Mouse (Mus musculus): Measurements from ENCODE around the gene Olfr51.
"Not testable (repeated sequence)": the region's sequence is repeated elsewhere in the genome, so short reads cannot be mapped to it uniquely, and the experiment has no call there.

Gene Olfr51

DNA sequence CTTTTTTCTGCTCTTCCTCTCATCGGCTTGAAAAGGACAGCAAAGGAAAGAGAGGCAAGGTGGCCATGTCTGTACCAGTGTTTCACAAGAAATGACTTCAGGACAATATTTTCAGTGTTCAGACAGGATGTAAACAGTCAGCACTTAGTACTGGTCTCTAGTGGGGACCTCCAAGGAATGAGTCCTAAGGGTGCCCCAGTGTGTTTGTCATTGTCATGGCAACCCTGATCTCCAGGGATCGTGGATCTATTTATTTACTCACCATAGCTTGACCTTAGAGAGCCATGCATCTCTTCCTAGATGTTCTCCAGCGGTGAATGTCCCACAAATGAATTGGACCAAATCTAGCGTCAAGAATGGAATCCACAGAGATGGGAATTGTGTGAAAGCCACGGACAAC lies at the start of gene Olfr51:
Gene Olfr51 (plus strand): TSS at position 301 of the 400 bp plus-strand sequence.
- in situ Hi-C loops (cut with MboI; ENCODE audit: low sequenced_read_pairs): no loop called here

DNA sequence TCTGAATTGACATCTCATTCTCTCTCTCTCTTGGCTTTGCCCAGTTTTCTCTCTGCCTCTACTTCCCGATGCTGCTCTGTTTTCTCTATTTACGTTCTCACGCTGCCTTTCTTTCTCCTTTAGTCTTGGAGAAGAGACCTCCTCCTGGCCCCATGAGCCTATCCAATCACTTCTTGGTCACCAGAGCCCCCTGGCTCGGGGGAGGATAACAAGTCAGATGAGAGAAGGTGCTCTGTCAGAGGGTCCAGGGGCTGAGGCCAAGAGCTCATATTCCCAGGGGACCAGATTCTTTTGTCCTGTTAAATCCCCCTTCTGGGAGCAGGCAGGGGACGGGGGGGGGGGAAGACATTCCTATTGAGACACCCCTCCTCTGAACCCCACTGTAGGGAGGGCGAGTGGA lies 49.7 kb upstream of the Olfr51 start, which contains the start of gene Prop1:
Gene Prop1 (minus strand): TSS at position 101 of the 400 bp plus-strand sequence.
- in situ Hi-C loops (cut with MboI; ENCODE audit: low sequenced_read_pairs): no loop called here

DNA sequence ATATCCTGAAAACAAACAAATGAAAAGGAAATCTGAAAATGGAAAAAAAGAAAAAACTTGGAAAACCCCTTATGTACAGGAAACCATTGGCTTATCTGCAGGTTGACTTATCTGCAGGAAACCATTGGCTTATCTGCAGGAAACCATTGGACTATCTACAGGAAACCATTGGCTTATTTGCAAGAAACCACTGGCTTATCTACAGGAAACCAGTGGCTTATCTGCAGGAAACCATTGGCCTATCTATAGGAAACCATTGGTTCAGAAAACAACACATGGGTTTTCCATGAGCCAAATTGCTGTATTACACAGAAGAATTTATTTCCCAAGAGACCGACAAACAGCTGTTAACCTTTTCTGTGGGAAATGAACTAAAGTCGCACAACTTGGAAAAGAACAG lies 38.5 kb upstream of the Olfr51 start:
- in situ Hi-C loops (cut with MboI; ENCODE audit: low sequenced_read_pairs): no loop called here

DNA sequence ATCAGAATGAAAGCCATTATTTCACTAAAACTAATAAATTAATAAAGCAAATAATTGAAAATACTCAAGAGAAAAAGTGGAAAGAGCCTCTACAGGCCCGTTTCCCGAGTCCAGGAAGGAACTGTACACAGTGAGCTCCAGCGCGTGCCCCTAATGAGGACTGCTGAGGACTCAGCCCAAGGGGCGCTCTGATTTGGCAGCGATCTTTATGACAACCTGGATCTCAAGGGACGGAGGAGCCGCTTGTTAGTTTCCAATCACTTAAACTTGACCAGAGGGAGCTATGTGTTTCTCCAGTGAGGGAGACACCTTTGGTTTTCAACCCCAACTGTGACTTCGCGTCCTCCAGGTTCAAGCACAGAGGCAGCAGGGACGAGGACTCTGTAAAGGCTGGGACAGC lies 37.2 kb upstream of the Olfr51 start, which contains the start of gene Olfr1378:
Gene Olfr1378 (plus strand): TSS at position 301 of the 400 bp plus-strand sequence.
- in situ Hi-C loops (cut with MboI; ENCODE audit: low sequenced_read_pairs): no loop called here

DNA sequence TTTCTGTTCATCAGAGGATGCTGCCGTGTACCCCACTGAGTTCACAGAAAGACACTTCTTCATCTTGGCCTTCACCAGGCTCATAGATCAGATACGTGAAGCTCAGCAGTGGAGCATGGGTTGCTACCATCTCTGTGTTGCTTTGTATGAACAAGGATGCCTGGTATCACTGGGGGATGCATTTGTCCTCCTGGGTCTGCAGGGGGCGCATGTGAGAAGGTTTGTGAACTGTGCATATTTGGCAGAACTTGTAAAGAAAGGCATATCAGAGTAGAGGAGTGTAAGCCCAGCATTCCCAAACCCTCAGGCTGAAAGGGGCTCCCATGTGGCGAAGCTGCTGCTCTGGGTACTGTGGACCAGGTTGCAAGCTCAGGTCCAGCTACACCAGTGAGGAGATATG lies 26.2 kb upstream of the Olfr51 start:
- in situ Hi-C loops (cut with MboI; ENCODE audit: low sequenced_read_pairs): no loop called here

DNA sequence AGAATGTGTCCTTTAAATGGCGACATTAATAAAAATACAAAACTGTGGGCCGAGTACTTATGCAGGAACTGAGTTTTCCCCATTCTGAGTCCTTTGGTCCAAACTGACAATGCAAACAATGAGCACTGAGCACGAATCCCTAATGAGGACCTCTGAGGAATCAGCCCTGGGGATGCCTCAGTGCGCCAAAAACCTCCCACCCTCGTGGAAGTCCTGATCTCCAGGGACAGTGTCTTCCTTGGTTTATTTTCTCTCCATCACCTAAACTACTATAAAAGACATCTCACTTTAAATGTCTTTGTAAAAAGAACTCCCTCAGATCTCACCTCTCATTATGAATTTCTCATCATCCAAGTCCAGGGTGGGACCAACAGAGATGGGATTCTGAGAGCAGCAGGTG lies 21.7 kb upstream of the Olfr51 start, which contains the start of gene Olfr1377:
Gene Olfr1377 (plus strand): TSS at position 301 of the 400 bp plus-strand sequence.
- in situ Hi-C loops (cut with MboI; ENCODE audit: low sequenced_read_pairs): no loop called here

DNA sequence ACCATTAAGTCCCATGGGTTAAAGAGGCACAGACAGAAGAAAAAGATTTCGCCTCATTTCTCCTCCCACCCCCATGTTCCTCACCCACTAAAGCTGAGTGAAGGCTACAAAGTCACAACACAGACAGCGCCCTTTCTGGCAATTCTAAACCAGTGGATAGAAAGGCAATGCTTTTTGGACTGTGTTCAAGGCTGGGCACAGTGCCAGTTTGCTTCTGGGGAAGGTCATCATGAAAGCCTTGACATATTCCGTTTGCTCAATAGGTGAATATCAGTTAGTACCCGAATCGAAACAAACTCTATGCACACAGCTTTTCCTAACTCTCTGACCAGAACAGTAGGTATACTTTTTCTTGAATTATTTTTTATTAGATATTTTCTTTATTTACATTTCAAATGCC lies 8.4 kb downstream of the Olfr51 start:
- in situ Hi-C loops (cut with MboI; ENCODE audit: low sequenced_read_pairs): no loop called here

DNA sequence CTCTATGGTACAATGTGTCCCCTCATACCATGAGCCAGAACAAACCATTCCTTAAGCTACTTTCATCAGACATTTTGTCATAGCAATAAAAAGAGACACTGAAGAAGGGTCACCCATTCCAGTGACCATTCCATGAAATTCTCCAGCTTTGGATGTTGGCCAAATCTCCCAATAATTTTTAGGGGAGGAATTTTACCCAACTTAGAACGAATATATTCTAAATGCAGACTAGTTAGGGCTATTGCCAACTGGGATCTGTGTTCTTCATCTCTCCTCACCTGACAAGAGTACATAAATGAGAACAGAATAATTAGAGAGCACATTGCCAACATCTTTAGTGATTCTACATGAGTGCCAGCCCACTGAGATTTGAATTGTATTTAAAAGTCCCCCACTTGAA lies 10.5 kb downstream of the Olfr51 start, which contains the start of gene Olfr54:
Gene Olfr54 (plus strand): TSS at position 301 of the 400 bp plus-strand sequence.
- in situ Hi-C loops (cut with MboI; ENCODE audit: low sequenced_read_pairs): no loop called here

DNA sequence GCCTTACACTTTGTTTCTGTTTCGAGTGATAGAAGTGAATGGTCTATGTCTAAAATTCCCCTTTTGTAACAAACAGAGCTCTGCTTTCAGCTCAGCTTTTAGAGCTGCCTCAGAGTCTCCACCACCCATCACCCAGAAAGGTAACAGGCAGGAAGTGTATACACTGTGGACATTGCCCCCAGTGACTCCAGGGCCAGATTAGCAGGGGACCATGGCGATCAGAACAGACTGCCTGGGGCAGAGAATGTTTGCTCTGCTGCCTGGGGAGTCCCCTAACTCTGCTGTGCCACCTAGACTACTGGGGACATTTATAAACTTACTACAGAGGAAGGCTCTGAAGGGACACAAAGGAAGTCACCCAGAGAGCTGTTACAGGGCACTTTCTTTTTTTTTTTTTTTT lies 12.9 kb downstream of the Olfr51 start:
- in situ Hi-C loops (cut with MboI; ENCODE audit: low sequenced_read_pairs): no loop called here

DNA sequence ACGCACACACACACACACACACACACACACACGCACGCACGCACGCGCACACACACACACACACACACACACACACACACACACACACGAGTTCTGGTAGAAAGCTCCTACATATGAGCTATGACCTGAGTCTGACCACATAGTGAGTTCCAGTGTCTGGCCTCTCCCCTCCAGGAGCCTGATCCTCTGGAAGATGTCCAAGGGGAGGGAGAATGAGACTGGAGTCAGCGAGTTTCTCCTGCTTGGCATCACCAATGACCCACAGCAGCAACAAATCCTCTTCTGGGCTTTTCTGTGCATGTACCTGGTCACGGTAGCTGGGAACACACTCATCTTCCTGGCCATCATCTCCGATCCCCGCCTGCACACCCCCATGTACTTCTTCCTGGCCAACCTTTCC lies 23.4 kb downstream of the Olfr51 start:
- in situ Hi-C loops (cut with MboI; ENCODE audit: low sequenced_read_pairs): not testable (repeated sequence)

DNA sequence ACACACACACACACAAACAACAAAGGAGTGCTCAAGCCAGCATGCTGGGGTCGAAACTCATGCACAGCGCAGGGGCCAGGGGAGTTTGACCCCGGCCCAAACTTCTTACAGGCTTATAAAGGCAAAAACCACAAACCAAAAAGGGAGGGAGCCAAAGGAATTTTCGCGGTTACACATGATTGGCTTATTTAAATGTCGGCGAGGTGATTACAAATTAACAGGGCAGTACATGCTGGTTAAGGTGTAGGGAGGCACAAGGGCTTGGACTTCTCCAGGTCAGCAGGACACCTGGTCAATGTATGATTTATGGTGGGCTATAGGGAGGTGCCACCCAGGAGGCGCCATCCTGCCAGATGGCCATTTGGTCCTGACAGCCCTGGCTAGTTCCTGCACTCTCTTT lies 26.0 kb downstream of the Olfr51 start:
- in situ Hi-C loops (cut with MboI; ENCODE audit: low sequenced_read_pairs): not testable (repeated sequence)

DNA sequence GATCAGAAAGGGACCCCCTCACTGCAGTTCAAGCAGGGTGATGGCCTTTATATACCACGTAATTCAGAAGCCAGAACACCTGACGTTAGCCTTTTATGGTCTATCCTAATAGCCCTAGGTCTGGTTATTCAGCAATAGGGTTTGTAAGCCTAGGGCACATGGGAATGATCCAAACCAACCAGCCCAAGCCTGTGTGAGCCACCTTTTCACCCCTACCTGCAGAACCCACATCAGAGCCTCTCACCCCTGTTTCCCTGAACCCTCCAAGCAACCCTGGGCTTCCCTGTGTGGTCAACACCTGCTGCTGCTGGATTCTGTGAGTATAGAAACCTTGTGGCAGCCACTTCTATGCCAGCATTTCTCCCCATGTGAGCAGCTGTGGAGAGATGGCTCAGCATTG lies 26.8 kb downstream of the Olfr51 start:
- in situ Hi-C loops (cut with MboI; ENCODE audit: low sequenced_read_pairs): no loop called here

DNA sequence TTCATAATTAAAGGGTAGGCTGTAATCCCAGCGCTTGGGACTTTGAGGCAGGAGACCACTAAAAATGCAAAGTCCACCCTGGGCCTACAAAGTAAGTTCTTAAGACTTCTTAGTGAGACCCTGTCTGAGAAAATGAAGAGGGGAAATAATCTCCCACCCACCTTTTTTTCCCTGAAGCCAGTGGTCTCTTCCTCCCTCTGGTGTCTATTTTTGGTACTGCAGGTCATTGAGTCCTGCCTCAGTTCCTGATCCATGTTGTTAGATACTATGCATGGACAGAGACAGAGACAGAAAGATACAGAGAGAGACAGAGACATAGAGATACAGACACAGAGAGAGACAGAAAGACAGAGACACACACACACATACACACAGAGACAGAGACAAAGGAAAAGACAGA lies 29.5 kb downstream of the Olfr51 start:
- in situ Hi-C loops (cut with MboI; ENCODE audit: low sequenced_read_pairs): no loop called here

DNA sequence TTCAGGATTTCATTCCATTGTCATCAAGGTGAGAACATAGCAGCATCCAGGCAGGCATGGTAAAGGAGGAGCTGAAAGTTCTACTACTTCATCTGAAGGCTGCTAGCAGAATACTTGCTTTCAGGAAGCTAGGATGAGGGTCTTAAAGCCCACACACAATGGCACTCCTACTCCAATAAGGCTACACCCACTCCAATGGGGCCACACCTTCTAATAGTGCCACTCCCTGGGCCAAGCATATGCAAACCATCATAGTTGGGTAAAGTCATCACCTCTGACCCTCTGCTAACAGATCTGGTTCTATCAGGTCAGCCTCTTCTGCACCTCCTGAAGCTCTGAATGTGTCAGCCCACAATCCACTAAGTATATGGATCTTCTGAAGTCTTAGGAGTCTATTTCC lies 30.7 kb downstream of the Olfr51 start:
- in situ Hi-C loops (cut with MboI; ENCODE audit: low sequenced_read_pairs): not testable (repeated sequence)

DNA sequence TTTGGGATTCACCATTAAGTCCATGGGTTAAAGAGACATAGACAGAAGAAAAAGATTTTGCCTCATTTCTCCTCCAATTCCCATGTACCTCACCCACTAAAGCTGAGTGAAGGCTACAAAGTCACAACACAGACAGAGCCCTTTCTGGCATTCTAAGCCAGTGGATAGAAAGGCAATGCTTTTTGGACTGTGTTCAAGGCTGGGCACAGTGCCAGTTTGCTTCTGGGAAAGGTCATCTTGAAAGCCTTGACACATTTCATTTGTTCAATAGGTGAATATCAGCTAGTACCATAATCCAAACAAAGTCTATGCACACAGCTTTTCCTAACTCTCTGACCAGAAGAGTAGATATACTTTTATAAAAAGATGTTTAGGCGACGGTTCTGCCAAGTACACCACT lies 32.6 kb downstream of the Olfr51 start:
- in situ Hi-C loops (cut with MboI; ENCODE audit: low sequenced_read_pairs): no loop called here

DNA sequence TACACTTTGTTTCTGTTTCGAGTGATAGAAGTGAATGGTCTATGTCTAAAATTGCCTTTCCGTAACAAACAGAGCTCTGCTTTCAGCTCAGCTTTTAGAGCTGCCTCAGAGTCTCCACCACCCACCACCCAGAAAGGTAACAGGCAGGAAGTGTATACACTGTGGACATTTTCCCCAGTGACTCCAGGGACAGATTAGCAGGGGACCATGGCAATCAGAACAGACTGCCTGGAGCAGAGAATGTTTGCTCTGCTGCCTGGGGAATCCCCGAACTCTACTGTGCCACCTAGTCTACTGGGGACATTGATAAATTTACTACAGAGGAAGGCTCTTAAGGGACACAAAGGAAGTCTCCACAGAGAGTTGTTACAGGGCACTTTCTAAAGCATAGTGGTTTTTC lies 41.4 kb downstream of the Olfr51 start:
- in situ Hi-C loops (cut with MboI; ENCODE audit: low sequenced_read_pairs): not testable (repeated sequence)

DNA sequence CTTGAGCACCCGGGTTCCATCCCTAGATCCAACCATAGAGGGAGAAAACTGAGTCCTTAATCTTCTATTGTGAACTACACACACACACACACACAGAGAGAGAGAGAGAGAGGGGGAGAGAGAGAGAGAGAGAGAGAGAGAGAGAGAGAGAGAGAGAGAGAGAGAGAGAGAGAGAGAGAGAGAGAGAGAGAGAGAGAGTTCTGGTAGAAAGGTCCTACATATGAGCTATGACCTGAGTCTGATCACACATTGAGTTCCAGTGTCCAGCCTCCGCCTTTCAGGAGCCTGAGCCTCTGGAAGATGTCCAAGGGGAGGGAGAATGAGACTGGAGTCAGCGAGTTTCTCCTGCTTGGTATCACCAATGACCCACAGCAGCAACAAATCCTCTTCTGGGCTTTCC lies 44.4 kb downstream of the Olfr51 start, which contains the start of gene Olfr1375:
Gene Olfr1375 (plus strand): TSS at position 301 of the 400 bp plus-strand sequence.
- in situ Hi-C loops (cut with MboI; ENCODE audit: low sequenced_read_pairs): not testable (repeated sequence)

DNA sequence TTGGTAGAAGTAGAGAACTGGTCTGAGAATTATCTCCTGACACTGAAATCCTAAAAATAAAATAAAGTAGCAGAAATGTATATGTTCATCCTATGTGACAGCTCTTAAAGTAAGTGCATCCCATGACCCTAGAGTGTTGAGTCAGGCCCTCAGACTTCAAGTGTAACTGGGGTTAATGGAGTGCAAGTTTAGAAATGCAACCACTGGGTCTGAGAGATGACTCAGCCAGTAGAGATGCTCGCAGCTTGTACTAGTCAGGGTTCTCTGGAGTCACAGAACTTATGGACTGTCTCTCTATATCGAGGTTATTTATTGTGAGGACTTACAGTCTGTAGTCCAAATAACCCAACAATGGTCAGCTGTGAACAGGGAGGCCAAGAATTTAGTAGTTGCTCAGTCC lies 48.3 kb downstream of the Olfr51 start:
- in situ Hi-C loops (cut with MboI; ENCODE audit: low sequenced_read_pairs): no loop called here

DNA sequence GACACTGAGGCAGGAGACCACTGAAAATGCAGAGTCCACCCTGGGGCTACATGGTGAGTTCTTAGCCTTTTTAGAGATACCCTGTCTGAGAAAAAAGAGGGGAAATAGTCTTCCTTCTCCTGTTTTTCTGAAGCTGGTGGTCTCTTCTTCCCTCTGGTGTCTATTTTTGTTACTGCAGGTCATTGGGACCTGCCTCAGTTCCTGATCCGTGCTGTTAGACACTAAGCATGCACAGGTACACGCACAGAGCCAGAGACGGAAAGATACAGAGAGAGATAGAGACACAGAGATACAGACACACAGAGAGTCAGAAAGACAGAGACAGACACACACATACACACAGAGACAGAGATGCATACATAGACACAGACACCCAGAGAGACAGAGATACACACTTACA lies 49.8 kb downstream of the Olfr51 start:
- in situ Hi-C loops (cut with MboI; ENCODE audit: low sequenced_read_pairs): no loop called here

DNA sequence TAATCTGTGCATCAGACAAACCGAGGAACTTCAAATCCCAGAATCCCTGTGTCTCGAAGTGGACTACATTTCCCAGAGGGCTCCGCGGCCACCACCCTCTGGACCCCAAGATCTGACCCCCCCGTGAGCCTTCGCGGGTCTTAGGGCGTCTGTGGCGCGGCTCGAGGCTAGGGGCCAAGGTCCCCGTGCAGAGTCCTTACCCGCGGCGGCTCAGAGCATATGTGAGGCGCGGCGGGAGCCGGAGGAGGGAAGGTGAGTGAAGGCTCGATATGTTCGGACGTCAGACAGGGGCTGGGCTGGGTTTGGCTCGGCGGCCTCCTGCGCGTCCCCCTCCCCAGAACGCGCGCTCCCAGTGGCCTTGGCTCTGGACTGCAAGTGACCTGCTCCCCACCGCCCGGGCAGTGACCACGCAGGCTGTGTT lies 55.8 kb downstream of the Olfr51 start, which contains the start of gene Zfp354a:
Gene Zfp354a (plus strand): TSS at position 107 of the 421 bp plus-strand sequence.
- in situ Hi-C loops (cut with MboI; ENCODE audit: low sequenced_read_pairs): no loop called here

All from CH12F3 (cell line).